Mouse (Mus musculus): ENCODE measurements around the gene Micu1.
"Not testable (repeated sequence)": the region's sequence is repeated elsewhere in the genome, so short reads cannot be mapped to it uniquely, and the experiment has no call there.

Gene Micu1

GRCm38 (mm10) chr10:59702207-59703032 lies at the start of gene Micu1:
TSS of gene Micu1 (plus strand) at chr10:59702477.
- DNase-seq (ENCODE audit: low read depth, low spot score), result peak; percentile 96

- no peak for DNase-seq (ENCODE audit: low read depth, low spot score)
Measured at GRCm38 (mm10) chr10:59656799-59657198, 45.5 kb upstream of the Micu1 start.

- DNase-seq (ENCODE audit: low read depth, low spot score), result no peak
Measured at GRCm38 (mm10) chr10:59664765-59665164, 37.5 kb upstream of the Micu1 start.

GRCm38 (mm10) chr10:59665503-59666291 lies 36.6 kb upstream of the Micu1 start:
- peak; percentile 4 for DNase-seq (ENCODE audit: low read depth, low spot score)

GRCm38 (mm10) chr10:59667377-59667776 lies 34.9 kb upstream of the Micu1 start:
- DNase-seq (ENCODE audit: low read depth, low spot score), result no peak

- DNase-seq (ENCODE audit: low read depth, low spot score), result no peak
Measured at GRCm38 (mm10) chr10:59668491-59668890, 33.8 kb upstream of the Micu1 start.

GRCm38 (mm10) chr10:59677836-59678235 lies 24.4 kb upstream of the Micu1 start:
- DNase-seq (ENCODE audit: low read depth, low spot score), result no peak

- DNase-seq (ENCODE audit: low read depth, low spot score), result no peak
Measured at GRCm38 (mm10) chr10:59679189-59679588, 23.1 kb upstream of the Micu1 start.

GRCm38 (mm10) chr10:59685586-59685985 lies 16.7 kb upstream of the Micu1 start:
- not testable (repeated sequence) for DNase-seq (ENCODE audit: low read depth, low spot score)

GRCm38 (mm10) chr10:59687126-59687525 lies 15.2 kb upstream of the Micu1 start:
- DNase-seq (ENCODE audit: low read depth, low spot score), result no peak

GRCm38 (mm10) chr10:59689836-59690235 lies 12.4 kb upstream of the Micu1 start:
- DNase-seq (ENCODE audit: low read depth, low spot score), result no peak

- no peak for DNase-seq (ENCODE audit: low read depth, low spot score)
Measured at GRCm38 (mm10) chr10:59692441-59692840, 9.8 kb upstream of the Micu1 start.

GRCm38 (mm10) chr10:59694104-59694503 lies 8.2 kb upstream of the Micu1 start:
- no peak for DNase-seq (ENCODE audit: low read depth, low spot score)

- DNase-seq (ENCODE audit: low read depth, low spot score), result no peak
Measured at GRCm38 (mm10) chr10:59699516-59699915, 2.8 kb upstream of the Micu1 start.

GRCm38 (mm10) chr10:59701805-59702204 lies 472 bp upstream of the Micu1 start:
- DNase-seq (ENCODE audit: low read depth, low spot score), result no peak

GRCm38 (mm10) chr10:59703060-59703760 lies 933 bp downstream of the Micu1 start:
- DNase-seq (ENCODE audit: low read depth, low spot score), result no peak

GRCm38 (mm10) chr10:59706991-59707546 lies 4.8 kb downstream of the Micu1 start:
- no peak for DNase-seq (ENCODE audit: low read depth, low spot score)

GRCm38 (mm10) chr10:59707595-59707994 lies 5.3 kb downstream of the Micu1 start:
- DNase-seq (ENCODE audit: low read depth, low spot score), result no peak

GRCm38 (mm10) chr10:59709281-59709680 lies 7.0 kb downstream of the Micu1 start:
- no peak for DNase-seq (ENCODE audit: low read depth, low spot score)

GRCm38 (mm10) chr10:59710246-59710645 lies 8.0 kb downstream of the Micu1 start:
- DNase-seq (ENCODE audit: low read depth, low spot score), result no peak

- DNase-seq (ENCODE audit: low read depth, low spot score), result no peak
Measured at GRCm38 (mm10) chr10:59712062-59712461, 9.8 kb downstream of the Micu1 start.

- DNase-seq (ENCODE audit: low read depth, low spot score), result no peak
Measured at GRCm38 (mm10) chr10:59720017-59720416, 17.7 kb downstream of the Micu1 start.

All from mesoderm, embryonic 11.5 days (tissue).